Mouse (Mus musculus): ENCODE results near the gene Arhgdia.

GRCm38 (mm10) chr11:120579316-120580107 is 1.9 kb downstream of the Arhgdia start:
- TF ChIP-seq CHD2 (IDR thresholded peaks at IDR 0.05; ENCODE audit: low read depth, low read length) (no peak), MAFK (IDR thresholded peaks at IDR 0.05; ENCODE audit: insufficient read depth, low read depth, low read length) (no peak), ZNF384 (IDR thresholded peaks at IDR 0.05; ENCODE audit: low read depth, low read length) (no peak)

All from ES-E14 (cell line).